Mouse (Mus musculus) limb, embryonic 11.5 days (tissue): ENCODE data around the gene Zfp113. TPM values are rescaled to one million over a fixed set of nuclear protein-coding genes. Genes with fewer than 3 reads are reported as not detected.

Source experiments
- ATAC-seq: fragments of 200-750 bp; cut with Nextera tagmentation; 2 replicates; pipeline ENCODE4 v1.8.0; 2017; ENCODE audit warnings: low read depth; ENCODE audit not compliant: insufficient number of reproducible peaks, low FRiP score, low TSS enrichment
- DNase-seq: peaks from one replicate; pipeline ENCODE4 v3.0.0-alpha.2; 2015; ENCODE audit warnings: low spot score
- H3K27ac ChIP-seq: fragments of 300-500 bp; sonication (generic); replicated peaks from 2 replicates; pipeline ENCODE4 v1.5.1; 2014; ENCODE audit warnings: low read depth, mild to moderate bottlenecking, low read length
- H3K27me3 ChIP-seq: fragments of 300-500 bp; sonication (generic); 2 replicates; pipeline ENCODE4 v1.6.1; 2014; ENCODE audit warnings: mild to moderate bottlenecking, low read length, mixed read lengths; ENCODE audit not compliant: control insufficient read depth, insufficient read depth
- H3K36me3 ChIP-seq: fragments of 300-500 bp; sonication (generic); 2 replicates; pipeline ENCODE4 v1.6.1; 2014; ENCODE audit warnings: mild to moderate bottlenecking, low read length, moderate library complexity, mixed read lengths; ENCODE audit not compliant: control insufficient read depth, insufficient read depth
- H3K4me1 ChIP-seq: fragments of 300-500 bp; sonication (generic); 2 replicates; pipeline ENCODE4 v1.6.1; 2014; ENCODE audit warnings: low read length, mixed read lengths; ENCODE audit not compliant: control insufficient read depth, insufficient read depth
- H3K4me2 ChIP-seq: fragments of 300-500 bp; sonication (generic); 2 replicates; pipeline ENCODE4 v1.6.1; 2014; ENCODE audit warnings: low read depth, mild to moderate bottlenecking, moderate library complexity; ENCODE audit not compliant: severe bottlenecking
- H3K4me3 ChIP-seq: fragments of 300-500 bp; sonication (generic); 2 replicates; pipeline ENCODE4 v1.5.1; 2014; ENCODE audit warnings: low read depth, low read length
- H3K9ac ChIP-seq: fragments of 300-500 bp; sonication (generic); 2 replicates; pipeline ENCODE4 v1.6.1; 2014; ENCODE audit warnings: mild to moderate bottlenecking, low read length
- H3K9me3 ChIP-seq: fragments of 300-500 bp; sonication (generic); 2 replicates; pipeline ENCODE4 v1.6.1; 2016; ENCODE audit warnings: low read length; ENCODE audit not compliant: control insufficient read depth
- WGBS: fragments of 180-500 bp; shearing (Covaris S2); extraction: QIAGEN DNeasy Blood & Tissue Kit; methylation state at CpG from one replicate; pipeline ENCODE4 v1.1.7; 2014; 5-methylcytosine and 5-hydroxymethylcytosine counted together
- microRNA counts: library from miRNA; unstranded; fragments of <30 nt; microRNA quantifications from one replicate; lab custom pipeline; 2016
- microRNA-seq: library from miRNA; unstranded; fragments of <30 nt; microRNA quantifications from one replicate; pipeline ENCODE4, GENCODE M21; 2016
- polyA plus RNA-seq: library from polyadenylated mRNA; unstranded; fragments of >200 nt; fragmentation: Nextera tagmentation; extraction: Ambion mirVana; gene quantifications from 2 replicates; pipeline ENCODE4 v1.2.1, GENCODE M21; 2014

The Zfp113 gene
- polyA plus RNA-seq, 1 experiment from 2014 or later: 21.1 TPM

DNA sequence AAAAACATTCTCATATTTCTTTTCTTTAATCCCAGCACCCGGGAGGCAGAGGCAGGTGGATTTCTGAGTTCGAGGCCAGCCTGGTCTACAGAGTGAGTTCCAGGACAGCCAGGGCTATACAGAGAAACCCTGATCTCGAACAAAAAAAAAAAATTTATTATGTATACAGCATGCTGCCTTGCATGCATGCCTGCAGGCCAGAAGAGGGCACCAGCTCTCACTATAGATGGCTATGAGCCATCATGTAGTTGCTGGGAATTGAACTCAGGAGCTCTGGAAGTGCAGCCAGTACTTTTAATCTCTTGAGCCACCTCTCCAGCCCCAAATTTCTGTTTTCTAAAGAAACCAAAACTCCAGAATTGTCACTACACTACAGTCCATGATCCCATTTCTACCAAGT lies 65.3 kb downstream of the Zfp113 start:
- Histone ChIP-seq H3K4me3 (no peak overlapping the region), H3K9me3 (no peaks in the 10 kb centered on the region), H3K27ac (no peak overlapping the region), H3K27me3 (no peaks in the 10 kb centered on the region), H3K9ac (no peak overlapping the region), H3K4me2 (no peak overlapping the region), H3K36me3 (peaks cover 9% of the 10 kb centered on the region), H3K4me1 (no peaks in the 10 kb centered on the region)
- WGBS: 82% methylated on average over 3 of the region's 3 CpGs
- DNase-seq: peak; percentile 23
- ATAC-seq: no peak

MicroRNAs encoded within 50 kb of the gene (microRNA counts, 519-probe panel; counts per million panel counts)
- microRNA mmu-miR-106b (lab: Ali Mortazavi, UCI) (5,691 counts per million, percentile 92 among the panel's probes with 10 or more counts), microRNA mmu-miR-25 (lab: Ali Mortazavi, UCI) (6,670 counts per million, percentile 97 among the panel's probes with 10 or more counts), microRNA mmu-miR-93 (lab: Ali Mortazavi, UCI) (5,576 counts per million, percentile 90 among the panel's probes with 10 or more counts)

Small RNAs within 50 kb of the gene (microRNA-seq; reads per million reads assigned to microRNA genes)
- gene Mir106b: 13,684 reads per million, percentile 96 among the genes with 10 or more reads in this experiment
- 1,009 reads per million, percentile 75 among the genes with 10 or more reads in this experiment for gene Mir25
- 14,805 reads per million, percentile 96 among the genes with 10 or more reads in this experiment for gene Mir93

Other genes with a start within 250 kb of the Zfp113 start
- gene Cyp3a13, start 234.1 kb downstream of the Zfp113 start, polyA plus RNA-seq: not detected in 2 replicates
- gene Gjc3, start 192.6 kb downstream of the Zfp113 start, polyA plus RNA-seq: 0.14 TPM in 1 of 2 replicates, not detected in the other
- not detected in 2 replicates for gene Azgp1, start 174.2 kb downstream of the Zfp113 start, polyA plus RNA-seq
- not detected in 2 replicates for gene Smok3a, start 134.5 kb downstream of the Zfp113 start, polyA plus RNA-seq
- gene Smok3b, start 134.3 kb downstream of the Zfp113 start, polyA plus RNA-seq: not detected in 2 replicates
- not detected in 2 replicates for gene Smok3c, start 102.5 kb downstream of the Zfp113 start, polyA plus RNA-seq
- 31.5 and 39.9 TPM in 2 replicates for gene Zkscan1, start 70.7 kb downstream of the Zfp113 start, polyA plus RNA-seq
- gene Zscan21, start 38.8 kb downstream of the Zfp113 start, polyA plus RNA-seq: 94.4 and 96.4 TPM in 2 replicates
- gene Cops6, start 5.3 kb upstream of the Zfp113 start, polyA plus RNA-seq: 300 and 307 TPM in 2 replicates
- gene Ap4m1, start 16.3 kb upstream of the Zfp113 start, polyA plus RNA-seq: 19.5 and 21.2 TPM in 2 replicates
- gene Mcm7, start 16.7 kb upstream of the Zfp113 start, polyA plus RNA-seq: 336 and 343 TPM in 2 replicates
- 140 and 142 TPM in 2 replicates for gene Taf6, start 31.7 kb upstream of the Zfp113 start, polyA plus RNA-seq
- 58.5 and 64.9 TPM in 2 replicates for gene Cnpy4, start 31.7 kb upstream of the Zfp113 start, polyA plus RNA-seq
- gene Mblac1, start 38.6 kb upstream of the Zfp113 start, polyA plus RNA-seq: 7.5 and 8.1 TPM in 2 replicates
- 0.07 TPM in 1 of 2 replicates, not detected in the other for gene Nxpe5, start 70.2 kb upstream of the Zfp113 start, polyA plus RNA-seq
- 33.0 and 36.3 TPM in 2 replicates for gene Lamtor4, start 99.7 kb upstream of the Zfp113 start, polyA plus RNA-seq
- gene BC037034, start 108.3 kb upstream of the Zfp113 start, polyA plus RNA-seq: 4.8 and 5.2 TPM in 2 replicates
- gene Gal3st4, start 117.1 kb upstream of the Zfp113 start, polyA plus RNA-seq: 3.5 and 4.2 TPM in 2 replicates
- gene Gm43720, start 124.2 kb upstream of the Zfp113 start, polyA plus RNA-seq: 0.03 and 0.24 TPM in 2 replicates
- gene Gpc2, start 124.3 kb upstream of the Zfp113 start, polyA plus RNA-seq: 14.0 and 15.8 TPM in 2 replicates
- gene Stag3, start 124.5 kb upstream of the Zfp113 start, polyA plus RNA-seq: 4.6 and 5.5 TPM in 2 replicates
- 0.13 TPM in 1 of 2 replicates, not detected in the other for gene Pvrig, start 186.2 kb upstream of the Zfp113 start, polyA plus RNA-seq